Mouse (Mus musculus): ENCODE data around the gene Ick.

- TF ChIP-seq CTCF (IDR thresholded peaks at IDR 0.05; ENCODE audit: insufficient read depth, low read depth, low read length) (no peak), POLR2A (IDR thresholded peaks at IDR 0.05; ENCODE audit: insufficient read depth, low read depth, low read length) (no peak)
These were observed 49.4 kb upstream of the Ick start for GRCm38 (mm10) chr9:78059525-78060120.
